Mouse (Mus musculus): ENCODE measurements at regions not wholly inside any gene's neighbourhood (a gene's known extent, or its start where the extent isn't known, plus 50 kb on each side); places are given as distances from the start of the nearest gene placed in this dataset.
A peak's percentile ranks its signal among the peaks of the same experiment; 100 is the strongest.

GRCm38 (mm10) chr8:44094818-44095217, 385.0 kb upstream of the Adam34 start:
- no peak for DNase-seq

GRCm38 (mm10) chr8:44093491-44093890, 383.6 kb upstream of the Adam34 start:
- DNase-seq: no peak

GRCm38 (mm10) chr8:44082057-44082456, 372.2 kb upstream of the Adam34 start:
- DNase-seq: no peak

GRCm38 (mm10) chr8:44058846-44059245, 349.0 kb upstream of the Adam34 start:
- no peak for DNase-seq

GRCm38 (mm10) chr8:44042572-44043355, 332.9 kb upstream of the Adam34 start:
- DNase-seq: no peak

- DNase-seq: no peak
Measured at GRCm38 (mm10) chr8:44034211-44034610, 324.4 kb upstream of the Adam34 start.

GRCm38 (mm10) chr8:44031376-44031775, 321.5 kb upstream of the Adam34 start:
- no peak for DNase-seq

- no peak for DNase-seq
Measured at GRCm38 (mm10) chr8:44030972-44031371, 321.1 kb upstream of the Adam34 start.

GRCm38 (mm10) chr8:44027738-44028137, 317.9 kb upstream of the Adam34 start:
- DNase-seq: no peak

- peak; percentile 3 for DNase-seq
Measured at GRCm38 (mm10) chr8:44025926-44026325, 316.1 kb upstream of the Adam34 start.

GRCm38 (mm10) chr8:44024028-44024427, 314.2 kb upstream of the Adam34 start:
- DNase-seq: no peak

All from thymus, postnatal 14 days (tissue).